Mouse (Mus musculus) stomach, embryonic 16.5 days (tissue): ENCODE data around the gene Sema6d. TPM values are rescaled to one million over a fixed set of nuclear protein-coding genes. Genes with fewer than 3 reads are reported as not detected.
A peak's percentile ranks its signal among the peaks of the same experiment; 100 is the strongest.

ENCODE experiments used
- ATAC-seq: fragments of 200-750 bp; cut with Nextera tagmentation; 2 replicates; pipeline ENCODE4 v1.8.0; 2017; ENCODE audit warnings: moderate number of reproducible peaks, moderate TSS enrichment; ENCODE audit not compliant: insufficient read depth, low FRiP score
- H3K27ac ChIP-seq: fragments of 300-500 bp; sonication (generic); 2 replicates; pipeline ENCODE4 v1.5.1; 2014; ENCODE audit warnings: low read length
- H3K27me3 ChIP-seq: fragments of 300-500 bp; sonication (generic); 2 replicates; pipeline ENCODE4 v1.6.1; 2014; ENCODE audit warnings: low read length, control low read depth, mixed read lengths; ENCODE audit not compliant: control insufficient read depth, insufficient read depth
- H3K36me3 ChIP-seq: fragments of 300-500 bp; sonication (generic); 2 replicates; pipeline ENCODE4 v1.6.1; 2014; ENCODE audit warnings: low read length; ENCODE audit not compliant: control insufficient read depth, insufficient read depth
- H3K4me1 ChIP-seq: fragments of 300-500 bp; sonication (generic); 2 replicates; pipeline ENCODE4 v1.6.1; 2014; ENCODE audit warnings: low read length, control low read depth, mixed read lengths; ENCODE audit not compliant: control insufficient read depth, insufficient read depth
- H3K4me2 ChIP-seq: fragments of 300-500 bp; sonication (generic); 2 replicates; pipeline ENCODE4 v1.6.1; 2014; ENCODE audit warnings: low read depth, low read length, mixed read lengths
- H3K4me3 ChIP-seq: fragments of 300-500 bp; sonication (generic); replicated peaks from 2 replicates; pipeline ENCODE4 v1.5.1; 2014; ENCODE audit warnings: mild to moderate bottlenecking, low read length
- H3K9ac ChIP-seq: fragments of 300-500 bp; sonication (generic); 2 replicates; pipeline ENCODE4 v1.6.1; 2014; ENCODE audit warnings: low read length
- H3K9me3 ChIP-seq: fragments of 300-500 bp; sonication (generic); replicated peaks from 2 replicates; pipeline ENCODE4 v1.6.1; 2016; ENCODE audit warnings: low read length, control low read depth; ENCODE audit not compliant: control insufficient read depth
- WGBS: fragments of 180-500 bp; shearing (Covaris S2); extraction: QIAGEN DNeasy Blood & Tissue Kit; methylation state at CpG from one replicate; pipeline ENCODE4 v1.1.7; 2014; 5-methylcytosine and 5-hydroxymethylcytosine counted together
- polyA plus RNA-seq: library from polyadenylated mRNA; unstranded; fragments of >200 nt; fragmentation: Nextera tagmentation; extraction: Ambion mirVana; gene quantifications from 2 replicates; pipeline ENCODE4 v1.2.1, GENCODE M21; 2015

The Sema6d gene
- polyA plus RNA-seq, 1 experiment from 2014 or later: 10.4 TPM

GRCm38 (mm10) chr2:124610586-124611105 lies 520.9 kb downstream of the Sema6d start:
- Histone ChIP-seq H3K9me3 (no peaks in the 10 kb centered on the region), H3K9ac (peak overlapping the region; percentile 79), H3K4me3 (peak overlapping the region; percentile 71), H3K4me2 (peak overlapping the region; percentile 72), H3K27ac (peak overlapping the region; percentile 95), H3K27me3 (no peaks in the 10 kb centered on the region), H3K36me3 (no peaks in the 10 kb centered on the region), H3K4me1 (peaks cover 9% of the 10 kb centered on the region; the same call in 1 of the 2 replicates)
- ATAC-seq: no peak; the same call in 1 of the 2 replicates
- under 1% methylated on average over 39 of the region's 39 CpGs for WGBS

DNA sequence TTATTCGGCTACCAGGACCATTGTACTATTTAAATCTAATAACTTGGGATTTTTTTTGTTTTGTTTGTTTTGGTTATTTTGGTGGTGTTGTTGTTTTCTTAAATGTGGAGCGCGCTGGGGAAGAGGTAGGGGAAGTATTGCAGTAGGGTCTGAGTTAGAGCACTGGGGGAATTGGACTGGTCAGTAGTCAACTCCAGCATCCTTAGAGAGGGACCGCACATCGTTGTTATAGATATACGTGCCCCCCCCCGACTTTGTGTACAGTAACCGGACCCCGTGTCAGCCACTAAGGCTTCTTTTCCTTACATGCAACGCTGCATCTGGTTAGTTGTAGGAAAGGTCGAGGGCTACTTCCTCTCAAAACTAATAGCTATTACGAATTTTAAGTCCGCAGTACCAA lies 521.5 kb downstream of the Sema6d start:
- no peak for ATAC-seq
- Histone ChIP-seq H3K4me1 (peaks cover 9% of the 10 kb centered on the region; the same call in 1 of the 2 replicates), H3K9ac (peak overlapping the region; percentile 79), H3K9me3 (no peaks in the 10 kb centered on the region), H3K27me3 (no peaks in the 10 kb centered on the region), H3K4me3 (peak overlapping the region; percentile 71), H3K4me2 (peak overlapping the region; percentile 72), H3K36me3 (no peaks in the 10 kb centered on the region), H3K27ac (peak overlapping the region; percentile 95; the same call in 1 of the 2 replicates)
- 16% methylated on average over 13 of the region's 13 CpGs for WGBS

DNA sequence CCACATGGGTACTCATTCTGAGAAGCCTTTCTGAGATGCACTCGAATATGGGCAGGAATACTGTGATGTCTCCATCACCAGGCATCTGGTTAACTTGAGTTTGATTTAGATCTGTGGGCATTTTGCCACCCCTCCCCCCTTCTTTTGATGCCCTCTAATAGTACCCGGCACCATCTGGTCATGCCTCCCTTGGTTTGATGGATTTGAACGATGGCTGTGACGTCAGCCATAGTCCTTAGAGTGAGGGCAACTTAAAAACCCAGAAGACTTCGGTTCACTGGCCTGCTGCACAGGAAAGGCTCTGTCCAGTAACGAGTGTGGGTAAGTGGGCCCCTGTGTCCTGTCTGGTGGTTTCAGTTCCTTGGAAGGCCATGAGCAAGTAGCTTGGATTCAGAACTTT lies 522.5 kb downstream of the Sema6d start:
- 42% methylated on average over 6 of the region's 6 CpGs for WGBS
- no peaks in the 10 kb centered on the region for H3K27me3 ChIP-seq
- peak overlapping the region; percentile 71 for H3K4me3 ChIP-seq
- peak overlapping the region; percentile 56 for H3K9ac ChIP-seq
- H3K4me1 ChIP-seq: peaks cover 12% of the 10 kb centered on the region
- no peak overlapping the region for H3K27ac ChIP-seq
- no peaks in the 10 kb centered on the region for H3K36me3 ChIP-seq
- peak overlapping the region; percentile 72 for H3K4me2 ChIP-seq
- H3K9me3 ChIP-seq: no peaks in the 10 kb centered on the region
- ATAC-seq: no peak

DNA sequence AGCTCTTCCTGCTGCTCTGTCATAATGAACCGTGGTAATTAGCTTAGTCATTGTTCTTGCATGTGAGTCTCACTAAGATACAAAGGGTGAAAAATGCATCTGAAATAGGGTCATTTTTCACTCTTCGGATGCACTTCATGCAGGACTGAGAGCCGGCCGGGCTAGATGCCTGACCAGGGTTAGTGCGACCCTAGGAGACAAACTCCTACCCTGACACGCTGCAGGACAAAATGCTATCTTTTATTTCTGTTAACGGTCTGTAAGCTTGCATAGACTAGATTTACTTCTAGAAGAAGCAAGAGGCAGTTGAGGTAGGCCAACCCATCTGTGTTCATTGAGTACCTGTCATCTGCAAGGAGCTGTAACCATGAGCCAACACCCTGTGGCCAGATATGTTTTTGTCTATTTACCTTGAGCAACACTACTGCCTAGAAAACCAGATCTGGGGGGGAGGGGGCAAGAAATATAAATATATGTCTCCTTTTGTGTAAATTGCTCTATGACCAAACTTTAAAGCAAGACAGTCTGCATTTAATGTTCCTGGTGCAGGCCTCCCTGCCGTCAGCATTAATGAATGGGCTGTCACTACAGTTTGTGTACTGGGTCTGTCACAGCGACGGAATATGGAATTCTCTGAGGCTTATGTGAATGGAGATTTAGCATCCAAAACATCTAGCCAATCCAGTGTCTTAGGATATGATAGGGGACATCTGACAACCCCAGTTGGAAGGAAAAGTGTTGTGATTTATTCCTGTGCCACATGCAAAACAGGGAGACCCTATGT lies 523.1 kb downstream of the Sema6d start:
- Histone ChIP-seq H3K9ac (peak overlapping the region; percentile 56), H3K27me3 (no peaks in the 10 kb centered on the region), H3K4me3 (peak overlapping the region; percentile 71), H3K4me2 (peak overlapping the region; percentile 72), H3K9me3 (no peaks in the 10 kb centered on the region), H3K36me3 (no peaks in the 10 kb centered on the region), H3K27ac (no peak overlapping the region), H3K4me1 (peaks cover 17% of the 10 kb centered on the region)
- 57% methylated on average over 10 of the region's 10 CpGs for WGBS
- ATAC-seq: no peak

DNA sequence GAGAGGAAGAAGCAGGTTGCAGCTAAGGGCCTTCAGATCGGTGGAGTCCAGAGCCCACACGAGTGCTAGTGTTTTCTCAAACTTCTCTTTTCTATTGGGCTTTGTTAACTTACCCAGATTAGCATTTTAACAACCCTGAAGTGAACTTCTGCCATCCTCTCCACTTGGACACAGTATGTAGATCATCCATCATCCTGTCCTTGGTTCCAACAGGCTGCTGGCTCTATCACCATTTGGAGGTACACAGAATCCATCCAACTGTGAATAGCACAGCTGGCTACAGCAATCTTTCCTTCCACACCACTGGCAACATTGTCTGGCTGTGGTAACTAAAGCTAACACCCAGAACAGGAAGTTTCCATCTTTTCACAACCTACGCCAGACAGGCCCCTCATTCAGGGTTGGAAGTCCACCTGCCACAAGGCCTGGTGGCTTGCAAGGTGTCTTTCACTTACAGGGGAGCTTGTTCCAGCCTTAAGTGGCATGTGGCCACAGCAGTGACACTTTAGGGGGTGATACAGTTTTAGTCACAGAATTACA lies 524.0 kb downstream of the Sema6d start:
- Histone ChIP-seq H3K9ac (no peak overlapping the region), H3K4me2 (peak overlapping the region; percentile 72), H3K27ac (no peak overlapping the region), H3K4me3 (peak overlapping the region; percentile 71; the same call in 1 of the 2 replicates), H3K36me3 (no peaks in the 10 kb centered on the region), H3K9me3 (no peaks in the 10 kb centered on the region), H3K27me3 (no peaks in the 10 kb centered on the region), H3K4me1 (peaks cover 13% of the 10 kb centered on the region)
- no peak for ATAC-seq
- WGBS: 57% methylated on average over 3 of the region's 3 CpGs

- H3K27ac ChIP-seq: 0 out of 2 replicates have a peak overlapping the region, but pooled peaks have one; percentile 11
- no peak overlapping the region for H3K4me3 ChIP-seq
- H3K27me3 ChIP-seq: no peaks in the 10 kb centered on the region
- no peak for ATAC-seq
- no peak overlapping the region for H3K4me2 ChIP-seq
- peaks cover 13% of the 10 kb centered on the region for H3K4me1 ChIP-seq
- H3K9ac ChIP-seq: no peak overlapping the region
- H3K9me3 ChIP-seq: no peaks in the 10 kb centered on the region
- H3K36me3 ChIP-seq: no peaks in the 10 kb centered on the region
- 53% methylated on average over 4 of the region's 4 CpGs for WGBS
Observed at GRCm38 (mm10) chr2:124616746-124617145, 527.0 kb downstream of the Sema6d start.

GRCm38 (mm10) chr2:124617440-124617839 lies 527.7 kb downstream of the Sema6d start:
- H3K27me3 ChIP-seq: no peaks in the 10 kb centered on the region
- peaks cover 8% of the 10 kb centered on the region for H3K4me1 ChIP-seq
- H3K9me3 ChIP-seq: no peaks in the 10 kb centered on the region
- no peak overlapping the region for H3K4me3 ChIP-seq
- WGBS: 56% methylated on average over 9 of the region's 9 CpGs
- H3K36me3 ChIP-seq: no peaks in the 10 kb centered on the region
- H3K4me2 ChIP-seq: no peak overlapping the region
- 0 out of 2 replicates have a peak, but pooled peaks have one; percentile 30 for ATAC-seq
- H3K9ac ChIP-seq: no peak overlapping the region
- no peak overlapping the region for H3K27ac ChIP-seq

DNA sequence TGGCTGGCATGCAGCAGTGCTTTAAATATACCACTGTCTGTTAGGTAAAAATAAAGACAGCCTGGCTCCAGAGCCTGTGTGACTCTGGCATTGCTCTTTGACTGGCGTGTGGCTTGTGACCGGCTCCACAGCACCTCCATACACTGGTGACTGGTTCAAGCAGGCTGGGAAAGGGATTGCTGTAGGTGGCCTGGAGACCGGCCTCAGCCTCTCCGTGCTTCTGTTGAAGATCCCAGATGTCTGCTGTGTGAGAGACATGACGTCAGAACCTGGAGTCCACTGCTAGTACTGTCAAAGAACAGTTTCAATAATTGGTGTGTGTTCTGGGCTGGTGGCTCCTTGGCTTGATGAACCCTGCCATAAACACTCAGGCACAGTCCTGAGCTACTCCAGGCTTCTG lies 528.3 kb downstream of the Sema6d start:
- Histone ChIP-seq H3K9ac (no peak overlapping the region), H3K9me3 (no peaks in the 10 kb centered on the region), H3K27ac (no peak overlapping the region), H3K4me3 (no peak overlapping the region), H3K4me2 (no peak overlapping the region), H3K27me3 (no peaks in the 10 kb centered on the region), H3K4me1 (peaks cover 8% of the 10 kb centered on the region), H3K36me3 (no peaks in the 10 kb centered on the region)
- ATAC-seq: no peak
- WGBS: 70% methylated on average over 5 of the region's 5 CpGs

GRCm38 (mm10) chr2:124618526-124619219 lies 528.9 kb downstream of the Sema6d start:
- ATAC-seq: no peak
- Histone ChIP-seq H3K9ac (no peak overlapping the region), H3K27ac (no peak overlapping the region)

More at GRCm38 (mm10) chr2:124618526-124619219, 528.9 kb downstream of the Sema6d start:
- Histone ChIP-seq H3K36me3 (no peaks in the 10 kb centered on the region), H3K27me3 (no peaks in the 10 kb centered on the region), H3K9me3 (no peaks in the 10 kb centered on the region), H3K4me1 (peaks cover 8% of the 10 kb centered on the region), H3K4me2 (no peak overlapping the region), H3K4me3 (no peak overlapping the region)
- WGBS: 66% methylated on average over 3 of the region's 3 CpGs
